Mouse (Mus musculus) kidney, adult 11 months (tissue): ENCODE measurements around the gene Lrfn2.

Experiments
- DNase-seq: peaks from one replicate; pipeline ENCODE4 v3.0.0; 2022

The Lrfn2 gene

GRCm38 (mm10) chr17:48968304-48968703 lies 36.1 kb downstream of the Lrfn2 start:
- DNase-seq, result no peak

- DNase-seq, result no peak
These were observed 39.1 kb downstream of the Lrfn2 start for GRCm38 (mm10) chr17:48971296-48971695.

DNA sequence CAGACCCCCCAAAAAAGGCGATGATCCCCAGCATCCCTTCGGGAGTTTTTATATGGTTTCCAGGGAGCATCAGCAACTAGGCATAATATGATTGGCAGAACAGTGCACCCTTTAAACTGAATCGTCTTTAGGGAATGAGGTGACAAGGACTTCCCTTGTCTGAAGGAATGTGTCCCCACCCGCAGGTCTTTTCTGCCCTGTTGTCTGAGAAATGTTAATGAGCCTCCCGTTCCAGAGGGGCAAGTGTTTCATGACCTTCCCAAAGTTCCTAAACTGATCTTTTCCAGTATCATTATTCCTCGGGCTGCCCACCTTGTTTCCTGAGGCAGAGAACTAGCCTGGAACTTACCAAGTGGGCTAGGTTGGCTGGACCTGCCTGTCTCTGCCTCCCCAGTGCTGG lies 40.7 kb downstream of the Lrfn2 start:
- no peak for DNase-seq

GRCm38 (mm10) chr17:48973394-48973793 lies 41.2 kb downstream of the Lrfn2 start:
- DNase-seq, result no peak

- no peak for DNase-seq
These were observed 42.9 kb downstream of the Lrfn2 start for GRCm38 (mm10) chr17:48975055-48975454.

DNA sequence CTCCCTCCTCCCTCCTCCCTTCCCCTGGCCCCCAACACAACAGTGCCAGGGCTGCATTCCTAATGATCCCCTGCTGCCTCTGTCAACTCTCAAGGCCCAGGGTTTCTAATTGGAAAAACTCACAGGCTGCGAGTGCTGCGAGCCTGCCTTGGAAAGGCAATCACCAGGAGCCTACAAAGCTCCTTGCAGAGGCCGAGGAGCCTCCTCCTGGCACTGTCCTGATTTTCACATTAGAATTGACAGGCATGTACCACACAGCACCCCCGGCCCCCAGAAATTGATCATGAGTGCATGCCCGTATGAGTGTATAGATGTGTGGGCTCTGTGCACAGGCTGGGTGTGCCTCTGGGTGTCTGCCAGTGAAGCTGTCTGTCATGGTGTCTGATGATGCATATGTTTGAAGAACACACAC lies 44.4 kb downstream of the Lrfn2 start:
- DNase-seq, result no peak

- DNase-seq, result no peak
These were observed 63.2 kb downstream of the Lrfn2 start for GRCm38 (mm10) chr17:48995256-48995993.

DNA sequence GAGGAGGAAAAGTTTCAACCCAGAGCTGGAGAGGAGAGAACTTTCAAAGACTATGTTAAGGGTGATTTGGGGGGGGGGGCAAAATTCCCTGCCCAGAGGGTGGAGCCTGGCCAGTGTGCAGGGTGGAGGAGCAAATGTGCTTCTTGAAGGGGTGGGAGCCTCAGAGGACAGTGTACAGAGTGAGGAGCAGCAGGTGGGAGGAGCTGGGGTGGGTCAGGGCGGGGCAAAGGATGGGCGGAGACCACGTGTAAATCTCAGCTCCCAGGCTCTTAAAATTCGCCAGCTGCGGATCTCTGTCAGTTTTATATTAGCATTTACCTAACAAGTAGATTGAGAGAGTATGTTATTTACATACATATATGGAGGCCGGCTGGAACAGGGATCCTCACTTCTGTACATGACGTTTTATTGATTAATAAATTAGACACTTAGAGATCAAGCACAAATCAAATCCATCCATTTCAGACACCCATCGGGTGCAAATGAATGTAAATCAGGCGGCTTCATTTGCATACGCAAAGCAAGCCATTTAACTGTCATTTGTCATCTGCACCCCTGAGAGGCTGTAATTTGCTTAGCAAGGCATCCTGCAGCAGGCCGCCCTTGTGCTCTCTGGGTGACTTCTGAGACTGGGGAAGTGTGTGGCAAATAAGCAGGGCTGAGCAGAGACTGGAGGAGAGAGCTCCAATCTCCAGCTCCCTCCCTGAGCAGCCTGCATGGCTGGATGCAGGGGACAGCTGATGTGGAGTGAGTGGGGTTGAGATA lies 67.5 kb downstream of the Lrfn2 start:
- no peak for DNase-seq

- DNase-seq, result no peak
These were observed 77.3 kb downstream of the Lrfn2 start for GRCm38 (mm10) chr17:49009384-49010073.

DNA sequence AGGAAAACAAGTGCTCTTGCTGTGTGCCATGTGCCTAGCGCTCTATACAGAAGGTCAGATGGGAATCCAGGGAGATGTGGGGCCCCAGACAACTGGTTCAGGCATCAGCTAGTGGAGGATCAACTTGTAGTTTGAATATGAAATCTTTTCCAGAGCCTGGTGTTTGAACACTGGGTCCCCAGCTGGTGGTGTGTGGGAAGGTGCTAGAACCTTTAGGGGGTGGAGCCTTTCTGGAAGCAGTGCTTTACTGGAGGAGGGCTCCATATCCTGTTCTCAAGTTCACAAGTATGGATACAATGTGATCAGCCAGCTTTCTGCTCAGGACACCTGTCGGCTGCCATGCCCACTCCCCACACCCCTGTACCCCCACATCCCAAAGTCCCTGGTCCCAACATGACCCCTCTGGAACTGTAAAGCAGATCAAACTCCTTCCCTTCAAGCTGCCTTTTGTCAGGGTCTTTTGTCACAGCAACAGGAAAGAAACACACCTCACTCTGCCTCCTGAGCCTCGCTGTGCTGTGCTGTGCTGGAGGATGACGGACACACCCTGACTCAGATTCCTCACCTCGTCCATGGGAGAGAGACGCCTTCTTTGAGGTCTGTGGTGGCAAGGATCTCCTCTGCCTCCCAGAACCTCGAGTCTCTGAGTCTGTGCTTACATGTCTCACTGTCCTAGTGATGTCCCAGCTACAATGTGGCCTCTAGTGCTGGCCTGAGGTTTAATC lies 81.9 kb downstream of the Lrfn2 start:
- no peak for DNase-seq

GRCm38 (mm10) chr17:49015368-49015767 lies 83.2 kb downstream of the Lrfn2 start:
- DNase-seq, result no peak

DNA sequence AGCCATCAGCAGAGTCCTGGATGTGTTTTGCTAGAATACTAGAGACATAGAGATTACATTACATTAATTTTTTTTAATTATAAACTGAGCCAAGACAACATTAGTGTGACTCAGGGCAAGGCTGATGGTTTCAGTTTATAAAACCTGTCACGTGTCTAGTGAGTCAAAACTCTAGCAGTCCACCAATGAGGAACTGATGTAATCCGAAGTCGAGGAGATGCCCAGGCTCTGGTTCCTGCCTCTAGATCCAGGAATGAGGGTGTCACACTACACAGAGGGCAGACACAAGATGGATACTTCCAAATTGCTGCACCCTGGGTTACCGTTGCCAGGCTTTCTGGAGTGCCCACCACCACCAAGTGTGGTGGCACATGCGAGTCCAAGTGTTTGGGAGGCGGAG lies 84.0 kb downstream of the Lrfn2 start:
- no peak for DNase-seq

- no peak for DNase-seq
These were observed 85.5 kb downstream of the Lrfn2 start for GRCm38 (mm10) chr17:49017438-49018415.

DNA sequence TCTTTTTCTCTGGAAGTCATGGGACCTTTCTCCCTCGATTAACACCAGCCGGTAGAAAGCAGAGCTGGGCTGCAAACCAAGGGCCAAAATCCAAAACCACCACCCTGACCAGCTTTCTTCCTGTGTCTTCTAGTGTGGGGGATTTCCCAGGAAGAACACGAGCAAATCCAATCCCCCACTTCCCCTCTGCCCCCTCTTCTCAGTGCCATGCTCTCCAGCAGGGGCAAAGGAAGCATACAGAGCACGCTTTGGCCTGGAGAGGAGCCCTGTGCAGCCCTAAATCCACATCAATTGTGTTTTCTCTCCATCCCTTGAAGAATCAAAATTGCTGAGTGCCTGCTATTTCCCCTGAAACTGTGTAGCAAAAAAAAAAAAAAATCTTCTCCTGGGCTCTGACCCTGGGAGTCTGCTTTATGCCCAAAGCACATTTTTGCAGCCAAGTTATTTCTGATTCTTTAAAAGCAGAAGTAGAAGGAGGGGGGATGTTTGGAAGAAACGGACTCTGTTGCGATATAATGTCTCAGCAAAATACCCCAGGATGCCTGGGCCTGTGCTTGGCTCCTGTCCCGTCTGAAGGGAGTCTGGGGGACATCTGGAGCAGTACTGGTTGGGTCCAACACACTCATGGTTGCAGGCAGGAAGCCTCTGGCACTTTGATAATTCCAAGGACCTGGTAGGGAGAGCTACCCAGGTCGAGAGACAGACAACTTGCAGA lies 86.8 kb downstream of the Lrfn2 start:
- DNase-seq, result no peak

DNA sequence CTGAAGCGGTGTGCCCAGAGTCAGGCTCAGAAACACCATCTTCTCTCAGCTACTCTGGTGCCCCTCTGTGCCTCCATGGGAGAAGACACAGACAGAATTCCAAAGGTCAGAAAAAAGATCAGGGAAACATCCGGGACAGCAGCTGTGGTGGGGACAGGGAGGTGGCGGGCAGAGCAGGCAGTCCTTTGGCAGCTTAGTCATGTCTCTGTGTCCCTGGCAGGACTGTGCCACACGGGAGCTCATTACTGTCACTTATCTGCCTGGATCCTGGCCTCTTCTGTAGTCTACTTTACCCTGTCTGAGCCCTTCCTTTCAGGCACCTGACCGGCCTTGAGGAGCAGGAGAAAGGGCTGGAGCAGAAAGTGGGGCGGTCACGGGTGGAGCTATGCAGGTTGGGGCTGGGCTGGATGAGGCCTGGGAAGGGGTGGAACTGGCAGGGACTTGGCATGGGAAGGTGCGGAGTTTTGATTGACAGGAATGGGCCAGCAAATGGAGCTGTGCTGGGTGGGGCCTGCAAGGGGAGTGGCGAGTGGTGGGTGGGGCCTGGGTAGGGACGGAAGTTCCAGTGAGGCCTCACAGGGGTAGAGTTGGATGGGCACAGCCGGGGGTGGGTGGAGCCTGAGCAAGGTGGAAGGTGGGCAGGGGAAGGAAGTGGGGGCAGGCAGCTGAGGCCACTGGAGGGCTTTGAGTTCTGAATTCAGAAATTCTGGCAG lies 97.5 kb downstream of the Lrfn2 start:
- DNase-seq, result peak; percentile 19

GRCm38 (mm10) chr17:49030269-49030615 lies 98.1 kb downstream of the Lrfn2 start:
- no peak for DNase-seq

- DNase-seq, result no peak
These were observed 98.7 kb downstream of the Lrfn2 start for GRCm38 (mm10) chr17:49030841-49031240.

- peak; percentile 12 for DNase-seq
These were observed 99.6 kb downstream of the Lrfn2 start for GRCm38 (mm10) chr17:49031790-49032189.

- peak; percentile 47 for DNase-seq
These were observed 101.1 kb downstream of the Lrfn2 start for GRCm38 (mm10) chr17:49033276-49033675.

DNA sequence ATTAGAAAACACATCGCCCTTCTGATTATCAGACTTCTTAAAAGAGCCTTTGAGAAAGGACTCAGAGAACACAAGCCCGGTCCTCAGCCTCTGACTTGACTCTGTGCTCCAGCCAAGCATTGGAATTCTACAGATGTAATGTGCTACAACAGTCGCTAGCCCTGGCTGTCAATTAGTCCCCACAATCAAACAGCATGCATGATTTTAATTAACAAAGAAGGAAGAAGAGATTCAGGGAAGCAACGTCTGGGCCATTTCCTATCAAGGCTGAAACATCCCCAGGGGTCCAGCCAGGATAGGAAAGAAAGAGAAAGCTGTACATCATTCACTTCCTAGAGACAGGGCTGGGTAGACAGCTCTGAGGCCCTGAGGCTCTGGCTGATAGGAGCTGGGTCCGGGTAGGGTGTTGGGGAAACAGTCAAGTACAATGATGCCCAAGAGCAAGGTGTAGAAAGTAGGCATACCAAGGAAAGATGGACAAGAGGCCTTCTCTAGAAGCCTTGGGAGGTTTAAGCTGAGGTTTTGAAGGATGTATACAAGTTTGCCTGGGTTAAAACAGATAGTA lies 101.6 kb downstream of the Lrfn2 start:
- DNase-seq, result no peak
